Mouse (Mus musculus) left cerebral cortex, postnatal 36 days (tissue): ENCODE measurements around the gene Bysl. TPM values are rescaled to one million over a fixed set of nuclear protein-coding genes. Genes with fewer than 3 reads are reported as not detected.
A peak's percentile ranks its signal among the peaks of the same experiment; 100 is the strongest.

Experiments
- DNase-seq, 2 experiments: peaks; one replicate each; pipeline ENCODE4 v3.0.0; 2021 to 2022; ENCODE audit warnings: low spot score in 2 of 2, mixed read lengths in 1 of 2
- intact Hi-C: fragments of 180-260 bp; cut with DNase I; formaldehyde crosslinking; loops from one replicate; pipeline ENCODE4 v1.15.1; 2025
- total RNA-seq, 2 experiments: library from RNA; stranded (reverse); gene quantifications; 2 replicates each; pipeline ENCODE4 v1.2.3; 2021

Bysl gene
- total RNA-seq, 2 experiments from 2014 or later: 17.5 to 18.1 TPM

GRCm38 (mm10) chr17:47596162-47596838 lies 15.0 kb downstream of the Bysl start:
- intact Hi-C loops: loop anchor here (5.0 kb wide), 1 partner anchor 84 kb away; no protein-coding TSS in a partner anchor
- DNase-seq: no peak

DNA sequence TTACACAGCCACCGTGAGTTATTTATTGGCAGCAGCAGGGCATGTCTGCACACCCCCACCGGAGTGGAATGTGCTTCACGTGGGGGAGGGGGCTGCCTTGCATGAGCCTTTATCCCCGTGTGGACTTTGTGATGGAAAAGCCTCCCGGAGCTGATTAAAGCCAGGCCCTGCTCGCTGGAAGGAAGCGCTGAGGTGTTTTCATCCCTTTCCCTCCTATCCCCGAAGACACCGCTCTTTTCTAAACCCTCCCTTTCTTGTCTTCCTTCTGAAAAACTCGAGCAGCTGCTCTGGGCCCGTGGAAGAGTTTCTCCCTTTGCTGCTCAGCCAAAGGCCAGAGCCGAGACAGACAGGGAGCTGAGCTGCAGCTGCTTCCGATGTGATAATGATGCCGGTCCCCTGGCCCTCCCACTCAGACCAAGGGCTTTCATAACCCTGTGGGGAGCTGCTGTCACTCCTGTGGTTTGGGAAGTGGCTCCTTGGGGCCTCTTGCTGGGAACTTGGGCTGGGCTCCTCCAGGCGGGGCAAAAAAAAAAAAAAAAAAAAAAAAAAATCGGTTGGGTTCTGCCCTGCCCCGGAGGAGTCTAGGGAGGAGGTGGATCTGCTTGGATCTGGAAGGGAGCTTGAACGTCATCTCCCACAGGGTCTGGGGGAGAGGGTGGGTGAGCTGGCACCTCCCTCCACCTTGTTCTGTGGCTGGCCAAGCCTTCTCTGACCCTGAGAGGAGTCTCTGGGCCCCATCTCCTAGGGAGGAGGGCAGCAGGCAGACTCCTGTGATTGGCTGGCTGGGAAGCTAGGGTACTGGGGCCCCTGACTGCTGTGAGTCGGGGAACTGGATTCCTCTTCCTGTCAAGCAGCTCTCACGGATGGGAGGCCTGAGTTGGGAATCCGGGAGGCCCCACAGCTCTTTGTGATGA lies 15.8 kb downstream of the Bysl start:
- intact Hi-C loops: loop anchor here (5.0 kb wide), 1 partner anchor 83 kb away; no protein-coding TSS in a partner anchor
- no peak for DNase-seq

DNA sequence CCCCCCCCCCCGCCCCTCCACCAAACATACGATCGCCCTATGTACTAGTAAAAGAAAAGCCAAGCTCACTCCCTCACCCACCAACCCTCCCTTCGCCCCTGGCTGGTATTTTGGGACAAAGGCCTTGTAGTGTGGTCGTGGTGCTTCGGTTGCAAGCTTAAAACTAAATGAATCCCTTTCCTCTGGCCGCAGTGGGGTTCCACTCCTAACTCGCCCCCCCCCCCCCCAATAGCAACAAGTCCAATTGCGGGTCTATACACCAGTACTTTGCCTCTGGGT lies 16.4 kb downstream of the Bysl start:
- no peak for DNase-seq
- intact Hi-C loops: loop anchor here (5.0 kb wide), 1 partner anchor 83 kb away; no protein-coding TSS in a partner anchor

- peak in 1 of 2 experiments; percentile 38 for DNase-seq
- intact Hi-C loops: no loop called here
Observed at GRCm38 (mm10) chr17:47594183-47594968, 16.9 kb downstream of the Bysl start.

DNA sequence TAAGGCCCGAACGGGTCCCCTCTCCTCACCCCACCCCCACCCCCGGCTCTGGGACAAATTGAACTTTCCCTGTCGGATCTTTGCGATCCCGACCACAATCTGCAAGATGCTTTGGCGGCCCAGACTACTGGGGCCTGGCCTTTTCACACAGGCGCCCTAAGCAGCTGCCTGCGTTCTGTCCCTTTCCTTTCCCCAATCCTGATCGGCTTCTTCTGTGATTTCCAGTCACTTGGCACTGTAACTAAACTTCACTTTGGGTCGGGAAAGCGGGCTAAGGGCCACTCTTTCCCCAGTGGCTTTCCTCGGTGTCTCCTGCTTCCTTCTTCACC lies 17.5 kb downstream of the Bysl start:
- DNase-seq: peak; percentile 30 to 38
- intact Hi-C loops: no loop called here

- peak; percentile 87 to 88 for DNase-seq
- intact Hi-C loops: no loop called here
Observed at GRCm38 (mm10) chr17:47593215-47593853, 18.0 kb downstream of the Bysl start.

- intact Hi-C loops: no loop called here
Observed at GRCm38 (mm10) chr17:47591073-47591472, 20.2 kb downstream of the Bysl start.

GRCm38 (mm10) chr17:47588517-47588916 lies 22.8 kb downstream of the Bysl start:
- intact Hi-C loops: no loop called here
- no peak for DNase-seq

More at GRCm38 (mm10) chr17:47591073-47591472, 20.2 kb downstream of the Bysl start:
- no peak for DNase-seq

GRCm38 (mm10) chr17:47580962-47581361 lies 30.3 kb downstream of the Bysl start:
- DNase-seq: no peak
- intact Hi-C loops: no loop called here

- intact Hi-C loops: no loop called here
- no peak for DNase-seq
Observed at GRCm38 (mm10) chr17:47578655-47579054, 32.6 kb downstream of the Bysl start.

GRCm38 (mm10) chr17:47574830-47575229 lies 36.5 kb downstream of the Bysl start:
- intact Hi-C loops: no loop called here
- DNase-seq: no peak

DNA sequence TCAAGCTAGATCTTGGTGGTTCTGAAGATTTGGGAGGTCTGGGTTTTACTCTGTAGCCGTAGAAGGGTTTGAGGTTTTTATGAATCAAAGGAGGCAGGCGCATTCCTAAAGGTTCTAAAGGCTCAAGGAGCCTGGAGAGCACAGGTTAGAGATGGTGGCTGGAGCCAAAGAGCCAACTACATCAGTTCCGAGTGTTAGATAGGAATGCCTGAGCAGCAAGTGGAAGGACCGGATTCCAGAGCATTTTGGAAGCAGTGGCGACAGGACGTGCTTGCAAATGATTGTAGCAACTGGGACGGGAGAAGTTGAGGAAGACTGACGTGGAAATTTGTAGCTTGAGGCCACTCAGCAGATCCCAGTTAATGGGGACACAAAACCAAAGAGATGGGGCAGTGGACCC lies 37.3 kb downstream of the Bysl start:
- no peak for DNase-seq
- intact Hi-C loops: no loop called here

GRCm38 (mm10) chr17:47572436-47572835 lies 38.9 kb downstream of the Bysl start:
- intact Hi-C loops: no loop called here
- no peak for DNase-seq

DNA sequence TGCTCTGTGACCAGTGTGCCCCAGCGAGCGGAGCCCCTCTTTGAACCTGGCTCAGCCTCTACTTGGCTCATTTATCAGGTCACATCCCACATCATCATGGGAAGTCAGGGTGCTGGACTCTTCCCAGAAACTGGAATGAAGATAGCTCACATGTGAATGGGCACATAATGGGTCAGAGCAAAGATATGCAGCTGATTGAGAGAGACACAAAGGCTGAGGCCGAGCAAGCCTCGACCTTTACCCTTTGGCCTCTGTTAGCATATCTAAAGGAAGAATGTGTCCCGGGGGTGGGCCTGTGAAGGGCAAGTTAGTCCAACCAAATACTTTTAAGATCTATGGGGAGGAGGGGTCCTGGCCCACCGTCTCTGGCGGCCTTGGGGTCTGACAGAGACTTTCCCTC lies 39.7 kb downstream of the Bysl start:
- intact Hi-C loops: no loop called here
- DNase-seq: no peak

GRCm38 (mm10) chr17:47568951-47569527 lies 42.3 kb downstream of the Bysl start:
- DNase-seq: no peak
- intact Hi-C loops: no loop called here

- no peak for DNase-seq
- intact Hi-C loops: no loop called here
Observed at GRCm38 (mm10) chr17:47568389-47568788, 42.9 kb downstream of the Bysl start.

GRCm38 (mm10) chr17:47567271-47567670 lies 44.0 kb downstream of the Bysl start:
- no peak for DNase-seq
- intact Hi-C loops: no loop called here

GRCm38 (mm10) chr17:47566133-47566532 lies 45.2 kb downstream of the Bysl start:
- no peak for DNase-seq
- intact Hi-C loops: no loop called here

GRCm38 (mm10) chr17:47564612-47565011 lies 46.7 kb downstream of the Bysl start:
- no peak for DNase-seq
- intact Hi-C loops: no loop called here
